Mouse (Mus musculus) olfactory bulb, adult 2 months (tissue): ENCODE results near the gene Uqcr11.

Experiments
- CTCF ChIP-seq: fragments of 200-500 bp; IDR thresholded peaks from 2 replicates; pipeline ENCODE4 v1.5.1; 2012; ENCODE audit warnings: low read depth, mild to moderate bottlenecking, low read length, moderate library complexity; ENCODE audit not compliant: insufficient read depth
- POLR2A ChIP-seq: fragments of 200-500 bp; IDR thresholded peaks from 2 replicates; pipeline ENCODE4 v1.6.1; 2012; ENCODE audit warnings: mild to moderate bottlenecking, low read depth, low read length, moderate library complexity; ENCODE audit not compliant: insufficient read depth

- TF ChIP-seq CTCF (no peak), POLR2A (no peak)
Measured at GRCm38 (mm10) chr10:80407924-80408323, 1.3 kb upstream of the Uqcr11 start.
